Mouse (Mus musculus) liver, embryonic 14.5 days (tissue): ENCODE measurements around the gene Olfr18. TPM values are rescaled to one million over a fixed set of nuclear protein-coding genes. Genes with fewer than 3 reads are reported as not detected.
A peak's percentile ranks its signal among the peaks of the same experiment; 100 is the strongest.

Experiments used
- ATAC-seq: fragments of 200-750 bp; cut with Nextera tagmentation; 2 replicates; pipeline ENCODE4 v1.8.0; 2017; ENCODE audit warnings: moderate number of reproducible peaks, mild to moderate bottlenecking, moderate library complexity; ENCODE audit not compliant: insufficient read depth
- DNase-seq, 3 experiments: peaks; one replicate each; pipeline ENCODE4 v3.0.0-alpha.2; 2012 to 2013; ENCODE audit warnings: low read depth in 3 of 3, low spot score in 3 of 3
- H3K27ac ChIP-seq: fragments of 300-500 bp; sonication (generic); 2 replicates; pipeline ENCODE4 v1.5.1; 2014; ENCODE audit warnings: moderate library complexity, mild to moderate bottlenecking, control low read depth, inconsistent platforms
- H3K27me3 ChIP-seq: fragments of 300-500 bp; sonication (generic); 2 replicates; pipeline ENCODE4 v1.6.1; 2014; ENCODE audit warnings: mild to moderate bottlenecking, low read length, moderate library complexity; ENCODE audit not compliant: control insufficient read depth, insufficient read depth
- H3K36me3 ChIP-seq: fragments of 300-500 bp; sonication (generic); replicated peaks from 2 replicates; pipeline ENCODE4 v1.6.1; 2014; ENCODE audit warnings: low read depth; ENCODE audit not compliant: control insufficient read depth, insufficient read depth
- H3K4me1 ChIP-seq, 2 experiments: fragments of 200-500 bp in 1 of 2; fragments of 300-500 bp in 1 of 2; sonication (generic) in 1 of 2; replicated peaks; 2 replicates each; pipeline ENCODE4 v1.6.1; 2012 to 2014; ENCODE audit warnings: antibody characterized with exemption in 1 of 2, inconsistent platforms in 1 of 2, low read length in 1 of 2; ENCODE audit not compliant: control insufficient read depth in 2 of 2, insufficient read depth in 2 of 2
- H3K4me2 ChIP-seq: fragments of 300-500 bp; sonication (generic); 2 replicates; pipeline ENCODE4 v1.6.1; 2014; ENCODE audit warnings: low read depth, mild to moderate bottlenecking, control low read depth, moderate library complexity
- H3K4me3 ChIP-seq, 2 experiments: fragments of 200-500 bp in 1 of 2; fragments of 300-500 bp in 1 of 2; sonication (generic) in 1 of 2; 2 replicates each; pipeline ENCODE4 v1.5.1; 2012 to 2014; ENCODE audit warnings: low read depth in 2 of 2, low read length in 2 of 2, mild to moderate bottlenecking in 2 of 2, control low read depth in 1 of 2, inconsistent platforms in 1 of 2, moderate library complexity in 1 of 2; ENCODE audit not compliant: insufficient read depth in 1 of 2
- H3K9ac ChIP-seq: fragments of 300-500 bp; sonication (generic); replicated peaks from 2 replicates; pipeline ENCODE4 v1.6.1; 2014; ENCODE audit warnings: mild to moderate bottlenecking, control low read depth, moderate library complexity
- H3K9me3 ChIP-seq: fragments of 300-500 bp; sonication (generic); 2 replicates; pipeline ENCODE4 v1.6.1; 2016; ENCODE audit warnings: low read length, mixed read lengths; ENCODE audit not compliant: control insufficient read depth
- CTCF ChIP-seq: IDR thresholded peaks from 2 replicates; pipeline ENCODE4 v1.5.1; 2016; ENCODE audit warnings: antibody characterized with exemption, low read depth, control low read depth
- EP300 ChIP-seq: IDR thresholded peaks from 2 replicates; pipeline ENCODE4 v1.6.1; 2016; ENCODE audit warnings: antibody characterized with exemption, low read depth
- WGBS: fragments of 180-500 bp; shearing (Covaris S2); extraction: QIAGEN DNeasy Blood & Tissue Kit; methylation state at CpG from one replicate; pipeline ENCODE4 v1.1.7; 2014; ENCODE audit not compliant: insufficient replicate concordance; 5-methylcytosine and 5-hydroxymethylcytosine counted together
- polyA plus RNA-seq, 2 experiments: library from polyadenylated mRNA; depleted of rRNA in 1 of 2; stranded (reverse) in 1 of 2; unstranded in 1 of 2; fragments of >200 nt; fragmentation: Nextera tagmentation in 1 of 2; extraction: Ambion mirVana in 1 of 2; gene quantifications; 2 replicates each; pipeline versions ENCODE4 v1.2.1 to v1.2.3; 2012 to 2014

Olfr18 gene
- polyA plus RNA-seq (2012; rRNA removed) (not detected in 2 replicates), polyA plus RNA-seq (2014; fragmentation: Nextera tagmentation; extraction: Ambion mirVana) (not detected in 2 replicates)

GRCm38 (mm10) chr9:20335994-20336393 lies at the start of gene Olfr18:
Olfr18 (minus strand) TSS chr9:20336094.
- Histone ChIP-seq H3K27ac (no peak within 1 kb of the TSS), H3K9me3 (no peaks in the 10 kb centered on the region), H3K4me2 (no peak within 1 kb of the TSS), H3K9ac (no peak within 1 kb of the TSS), H3K4me1 (no peaks in the 10 kb centered on the region), H3K4me3 (no peak within 1 kb of the TSS), H3K27me3 (no peaks in the 10 kb centered on the region), H3K36me3 (no peaks in the 10 kb centered on the region)
- TF ChIP-seq EP300 = no peak
- no peak for TF ChIP-seq CTCF
- no peak for ATAC-seq
- DNase-seq = no peak

DNA sequence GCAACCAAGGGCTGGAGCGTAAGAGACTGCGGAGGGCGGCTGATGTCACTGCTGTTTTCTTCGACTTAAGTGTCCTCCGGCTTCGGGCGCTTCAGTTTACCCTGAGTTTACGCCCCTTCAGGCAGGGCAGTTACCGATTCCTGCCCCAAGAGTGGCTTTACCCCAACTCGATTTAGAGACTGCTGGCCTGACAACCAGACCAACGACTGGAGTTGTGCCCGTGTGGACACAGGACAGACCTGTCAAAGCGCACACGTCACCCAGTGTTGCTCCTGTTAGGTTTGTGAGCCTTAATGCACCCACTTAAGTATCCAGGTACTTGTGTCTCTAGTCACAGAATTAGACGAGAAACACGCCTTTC lies 49.4 kb upstream of the Olfr18 start:
- Histone ChIP-seq H3K27me3 (no peaks in the 10 kb centered on the region), H3K4me2 (peak overlapping the region; percentile 66), H3K9me3 (no peaks in the 10 kb centered on the region), H3K4me1 (peaks cover 0 to 6% of the 10 kb centered on the region in 2 experiments; a peak in 3 of 4 replicates), H3K36me3 (no peaks in the 10 kb centered on the region), H3K4me3 (peak overlapping the region; percentile 58 to 98), H3K9ac (peak overlapping the region; percentile 67), H3K27ac (no peak overlapping the region)
- TF ChIP-seq CTCF (0 out of 2 replicates have a peak, but pooled peaks have one; percentile 25), EP300 (no peak)
- ATAC-seq = peak; percentile 69
- 11% methylated on average over 16 of the region's 16 CpGs for WGBS
- no peak for DNase-seq

- Histone ChIP-seq H3K4me2 (peak within 1 kb of the TSS; percentile 66), H3K4me3 (peak within 1 kb of the TSS; percentile 58 to 98), H3K9ac (peak within 1 kb of the TSS; percentile 67), H3K27ac (no peak within 1 kb of the TSS), H3K4me1 (peaks cover 0 to 6% of the 10 kb centered on the region in 2 experiments; a peak in 3 of 4 replicates), H3K27me3 (no peaks in the 10 kb centered on the region), H3K9me3 (no peaks in the 10 kb centered on the region), H3K36me3 (no peaks in the 10 kb centered on the region)
- WGBS = 3% methylated on average over 40 of the region's 40 CpGs
- DNase-seq = peak; percentile 78 to 83 (median 81)
- TF ChIP-seq EP300 (0 out of 2 replicates have a peak, but pooled peaks have one; percentile 20), CTCF (peak; percentile 79)
- ATAC-seq = peak; percentile 99
Measured at GRCm38 (mm10) chr9:20384532-20385342, 48.8 kb upstream of the Olfr18 start, which contains the start of gene Zfp560. Zfp560 (minus strand) TSS chr9:20385177.

DNA sequence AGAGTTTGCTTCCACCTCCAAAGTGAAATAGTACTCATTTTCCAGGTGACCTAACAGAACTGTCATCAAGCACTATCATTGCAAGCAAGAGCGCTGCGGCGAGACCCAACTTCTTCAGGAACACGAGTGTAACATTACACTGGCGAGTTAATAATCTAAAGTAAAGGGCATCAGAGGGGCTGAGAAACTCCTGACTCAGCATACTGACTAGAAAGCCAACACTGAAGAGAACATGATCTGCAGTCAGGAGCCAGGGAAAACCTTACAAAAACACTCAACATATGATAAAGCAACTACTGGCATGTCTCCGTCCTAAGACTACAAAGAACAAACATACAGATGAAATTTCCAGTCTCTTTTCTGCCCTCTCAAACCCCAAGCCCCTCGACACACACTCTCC lies 47.8 kb upstream of the Olfr18 start:
- H3K4me2 ChIP-seq = peak overlapping the region; percentile 66; the same call in 1 of the 2 replicates

GRCm38 (mm10) chr9:20374712-20375111 lies 38.8 kb upstream of the Olfr18 start:
- ATAC-seq = no peak
- Histone ChIP-seq H3K9me3 (no peaks in the 10 kb centered on the region), H3K27me3 (no peaks in the 10 kb centered on the region), H3K36me3 (no peaks in the 10 kb centered on the region), H3K4me1 (no peaks in the 10 kb centered on the region), H3K9ac (no peak overlapping the region), H3K4me2 (no peak overlapping the region), H3K4me3 (no peak overlapping the region), H3K27ac (no peak overlapping the region)
- no peak for DNase-seq
- 72% methylated on average over 1 of the region's 1 CpGs for WGBS
- no peak for TF ChIP-seq CTCF

More for the DNA sequence above, 47.8 kb upstream of the Olfr18 start:
- 71% methylated on average over 7 of the region's 7 CpGs for WGBS
- H3K27me3 ChIP-seq = no peaks in the 10 kb centered on the region
- no peak for TF ChIP-seq CTCF
- no peak for TF ChIP-seq EP300
- peaks cover 0 to 6% of the 10 kb centered on the region in 2 experiments; a peak in 3 of 4 replicates for H3K4me1 ChIP-seq
- no peak for ATAC-seq
- no peak for DNase-seq
- H3K36me3 ChIP-seq = no peaks in the 10 kb centered on the region
- H3K9ac ChIP-seq = no peak overlapping the region
- no peak overlapping the region for H3K4me3 ChIP-seq
- no peaks in the 10 kb centered on the region for H3K9me3 ChIP-seq
- no peak overlapping the region for H3K27ac ChIP-seq
